Mouse (Mus musculus) liver, embryonic 14.5 days (tissue): ENCODE measurements at regions not wholly inside any gene's neighbourhood (a gene's known extent, or its start where the extent isn't known, plus 50 kb on each side); places are given as distances from the start of the nearest gene placed in this dataset.

Experiments used
- CTCF ChIP-seq: IDR thresholded peaks from 2 replicates; pipeline ENCODE4 v1.5.1; 2016; ENCODE audit warnings: antibody characterized with exemption, low read depth, control low read depth
- EP300 ChIP-seq: IDR thresholded peaks from 2 replicates; pipeline ENCODE4 v1.6.1; 2016; ENCODE audit warnings: antibody characterized with exemption, low read depth

DNA sequence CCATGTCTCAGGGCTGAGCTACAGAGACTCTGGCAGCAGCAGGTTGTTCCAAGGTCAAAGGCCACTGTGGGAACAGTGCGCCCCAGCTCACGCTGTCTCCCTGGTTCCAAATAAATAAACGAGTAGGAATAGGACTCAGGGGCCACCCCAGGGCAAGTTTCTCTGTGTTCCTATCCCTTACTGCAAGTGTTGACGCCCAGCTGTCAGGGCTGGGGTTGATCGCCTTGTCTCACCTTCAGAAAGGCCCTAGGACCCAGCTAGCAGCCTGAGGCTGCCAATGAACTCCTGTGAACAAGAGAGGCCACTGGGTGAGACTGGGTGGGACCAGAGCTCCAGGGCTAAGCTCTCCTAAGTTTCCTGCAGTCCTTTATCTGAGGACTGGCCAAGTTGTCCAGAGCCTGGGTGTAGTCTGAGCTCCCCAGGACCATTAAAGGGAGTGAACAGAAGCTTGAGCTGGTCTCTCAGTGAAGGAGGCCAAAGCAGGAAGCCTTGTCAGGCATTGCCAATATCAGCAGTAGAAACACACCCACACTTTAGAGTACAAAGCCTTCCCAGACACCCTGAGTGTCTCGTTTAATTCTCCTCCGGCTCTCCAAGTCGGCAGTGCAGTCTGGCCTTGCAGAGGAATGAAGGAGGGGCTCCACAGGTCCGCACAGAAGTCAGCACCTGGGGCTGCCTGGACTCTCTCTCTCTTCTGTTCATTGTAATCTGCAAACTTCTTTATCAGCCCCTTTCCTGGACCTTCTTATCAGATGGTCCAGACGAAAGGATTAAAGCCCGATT lies 308.6 kb downstream of the Diras2 start:
- TF ChIP-seq CTCF (no peak), EP300 (no peak)
